Mouse (Mus musculus): Measurements from ENCODE around the gene Tlcd2. TPM values are rescaled to one million over a fixed set of nuclear protein-coding genes. Genes with fewer than 3 reads are reported as not detected.

Tlcd2 gene
- total RNA-seq (2017), result 1.0 to 8.1 TPM (median 1.3 TPM) in 3 replicates

DNA sequence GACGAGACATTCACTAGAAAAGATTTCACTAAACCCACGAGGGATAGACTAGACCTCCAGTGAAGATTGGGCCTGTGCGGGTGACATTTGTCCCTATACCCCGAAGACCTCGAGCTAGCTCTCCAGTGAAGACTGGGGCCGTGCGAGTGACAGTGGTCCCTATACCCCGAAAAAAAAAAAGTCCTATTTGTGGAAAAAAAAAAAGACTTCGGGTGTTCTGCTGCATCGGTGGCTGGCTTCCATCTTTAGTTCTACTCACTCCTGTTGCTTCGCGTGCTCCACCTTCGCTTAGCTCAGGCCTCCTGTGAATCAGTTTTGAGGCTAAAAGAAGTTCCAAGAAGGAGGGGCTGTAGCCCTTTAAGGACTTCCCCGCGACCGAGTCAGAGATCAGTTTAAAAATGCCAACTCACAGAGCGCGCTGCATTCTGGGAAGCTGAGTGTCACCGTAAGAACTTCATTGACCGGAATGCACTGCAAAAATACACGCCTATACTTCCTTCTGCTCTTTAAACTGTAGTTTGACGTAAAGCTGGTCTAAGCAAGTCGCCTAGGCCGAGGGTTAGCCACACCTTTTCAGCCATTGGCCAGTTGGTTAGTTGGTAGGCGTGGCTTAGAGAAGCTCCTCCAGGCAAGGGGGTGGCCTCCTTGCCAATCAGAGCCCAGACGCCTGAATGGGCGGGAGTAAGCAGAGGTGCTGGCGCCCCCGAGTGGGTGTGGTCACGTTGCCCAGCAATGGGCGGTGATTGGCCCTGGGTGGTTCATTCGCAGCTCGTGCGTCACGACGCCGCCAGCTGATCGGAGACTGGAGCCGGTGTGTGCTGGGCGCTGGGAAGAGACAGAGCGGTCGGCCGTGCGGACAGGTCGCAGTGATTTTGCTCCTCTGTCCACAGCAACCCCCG is at the start of gene Tlcd2:
Tlcd2 (plus strand) TSS at position 872 of the 899 bp plus-strand sequence.
- ATAC-seq (replicated peaks; ENCODE audit: insufficient number of reproducible peaks, low FRiP score, low TSS enrichment, poor library complexity, severe bottlenecking), result peak; percentile 73

DNA sequence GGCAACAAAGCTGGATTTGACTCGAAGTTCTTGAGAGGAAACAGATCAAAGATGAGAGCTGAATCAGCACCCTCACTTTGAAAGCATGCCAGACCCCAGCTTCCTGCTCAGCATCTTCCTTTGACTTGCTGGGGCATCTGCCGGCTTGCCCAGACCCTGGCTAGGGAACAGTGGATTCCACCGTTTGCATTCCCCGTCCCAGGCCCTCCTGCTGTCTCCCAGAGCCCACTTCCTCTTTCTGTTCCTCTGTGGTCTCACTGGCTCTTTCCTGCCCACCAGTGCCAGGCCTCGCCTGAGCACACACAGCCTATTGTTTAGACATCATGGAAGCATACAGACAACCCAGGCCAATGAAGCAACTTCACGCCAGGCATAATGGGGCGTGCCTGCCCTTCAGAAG is 46.4 kb upstream of the Tlcd2 start:
- ATAC-seq (replicated peaks; ENCODE audit: insufficient number of reproducible peaks, low FRiP score, low TSS enrichment, poor library complexity, severe bottlenecking), result peak; percentile 41; the same call in 1 of the 2 replicates

- ATAC-seq (replicated peaks; ENCODE audit: insufficient number of reproducible peaks, low FRiP score, low TSS enrichment, poor library complexity, severe bottlenecking), result no peak
These were observed 45.5 kb upstream of the Tlcd2 start for GRCm38 (mm10) chr11:75415994-75416393.

- ATAC-seq (replicated peaks; ENCODE audit: insufficient number of reproducible peaks, low FRiP score, low TSS enrichment, poor library complexity, severe bottlenecking), result no peak
These were observed 41.5 kb upstream of the Tlcd2 start for GRCm38 (mm10) chr11:75420037-75420436.

DNA sequence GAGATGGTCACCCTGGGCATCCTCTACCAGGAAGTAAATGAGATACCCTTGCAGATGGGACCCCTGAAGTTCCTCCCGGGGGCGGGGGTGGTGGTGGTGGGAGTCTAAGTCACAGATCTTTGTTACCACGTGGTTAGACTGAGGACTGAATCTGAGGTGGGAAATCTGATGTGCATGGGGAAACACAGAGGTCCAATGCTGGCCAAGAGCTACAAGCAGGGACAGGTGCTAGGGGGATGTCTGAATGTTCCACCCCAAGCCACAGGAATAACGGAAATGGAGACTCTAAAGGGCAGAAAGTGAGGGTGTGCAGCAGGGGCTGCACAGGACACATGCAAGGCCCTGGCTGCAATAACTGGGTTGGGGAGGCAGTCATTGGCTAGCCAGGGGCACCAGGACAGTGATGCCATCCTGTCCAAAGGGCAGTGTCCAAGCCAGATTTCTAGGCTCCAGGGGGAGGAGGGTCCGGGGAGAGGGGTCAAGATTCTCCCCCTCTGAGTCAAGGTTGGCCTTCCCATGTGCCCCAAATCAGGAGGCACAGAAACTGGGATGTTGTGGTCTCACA is 40.6 kb upstream of the Tlcd2 start:
- ATAC-seq (replicated peaks; ENCODE audit: insufficient number of reproducible peaks, low FRiP score, low TSS enrichment, poor library complexity, severe bottlenecking), result no peak

- ATAC-seq (replicated peaks; ENCODE audit: insufficient number of reproducible peaks, low FRiP score, low TSS enrichment, poor library complexity, severe bottlenecking), result no peak
These were observed 40.0 kb upstream of the Tlcd2 start for GRCm38 (mm10) chr11:75421375-75422012.

- no peak for ATAC-seq (replicated peaks; ENCODE audit: insufficient number of reproducible peaks, low FRiP score, low TSS enrichment, poor library complexity, severe bottlenecking)
These were observed 39.3 kb upstream of the Tlcd2 start, which contains the start of gene Serpinf1 for GRCm38 (mm10) chr11:75422013-75422792. Gene Serpinf1, minus strand, starts transcription at chr11:75422701.

DNA sequence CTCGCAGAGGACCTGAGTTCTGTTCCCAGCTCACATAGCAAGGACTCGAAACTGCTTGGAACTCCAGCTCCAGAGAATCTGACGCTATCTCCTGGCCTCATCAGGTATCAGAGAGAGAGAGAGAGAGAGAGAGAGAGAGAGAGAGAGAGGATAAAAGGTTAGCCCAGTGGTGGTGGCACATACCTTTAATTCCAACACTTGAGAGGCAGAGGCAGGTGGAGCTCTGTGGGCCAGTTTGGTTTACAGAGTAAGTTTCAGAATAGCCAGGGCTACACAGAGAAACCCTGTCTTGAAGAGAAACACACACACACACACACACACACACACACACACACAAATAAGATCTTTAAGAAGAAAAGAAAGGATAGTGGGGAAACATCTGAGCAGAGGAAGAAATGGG is 38.4 kb upstream of the Tlcd2 start:
- ATAC-seq (replicated peaks; ENCODE audit: insufficient number of reproducible peaks, low FRiP score, low TSS enrichment, poor library complexity, severe bottlenecking), result no peak

DNA sequence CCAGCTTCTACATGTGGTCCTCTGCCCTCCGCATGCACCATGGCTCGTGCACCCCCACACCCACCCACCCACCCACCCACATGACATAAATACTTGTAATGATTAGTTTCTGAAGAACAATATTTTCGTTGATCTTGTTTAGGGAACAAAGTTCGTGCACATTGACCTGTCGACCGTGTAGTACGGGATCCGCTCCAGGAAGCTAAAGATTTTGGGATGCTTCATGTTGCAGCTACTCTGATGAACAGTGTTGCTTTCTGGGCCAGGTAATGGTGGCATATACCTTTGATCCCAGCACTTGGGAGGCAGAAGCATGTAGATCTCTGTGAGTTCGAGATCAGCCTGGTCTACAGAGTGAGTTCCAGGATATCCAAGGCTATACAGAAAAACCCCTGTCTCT is 37.5 kb upstream of the Tlcd2 start:
- ATAC-seq (replicated peaks; ENCODE audit: insufficient number of reproducible peaks, low FRiP score, low TSS enrichment, poor library complexity, severe bottlenecking), result no peak

DNA sequence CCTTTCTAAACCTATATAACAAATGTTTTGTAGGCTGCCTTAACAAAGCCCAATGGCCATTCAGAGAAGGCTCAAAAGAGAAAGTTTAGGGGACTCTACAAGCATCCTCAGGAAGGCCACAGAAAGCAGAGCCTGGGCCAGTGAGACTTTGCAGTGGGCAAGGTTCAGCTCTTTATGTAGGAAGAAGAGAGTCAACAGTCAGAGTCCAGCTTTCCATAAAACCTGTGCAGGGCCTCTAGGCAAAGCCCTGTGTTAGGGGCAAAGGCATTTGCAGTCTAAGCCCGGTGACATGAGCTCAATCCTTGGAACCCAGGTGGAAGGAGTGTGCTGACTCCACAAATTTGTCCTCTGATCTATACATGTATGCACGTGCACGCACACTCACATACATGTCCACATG is 37.1 kb upstream of the Tlcd2 start:
- no peak for ATAC-seq (replicated peaks; ENCODE audit: insufficient number of reproducible peaks, low FRiP score, low TSS enrichment, poor library complexity, severe bottlenecking)

- ATAC-seq (replicated peaks; ENCODE audit: insufficient number of reproducible peaks, low FRiP score, low TSS enrichment, poor library complexity, severe bottlenecking), result peak; percentile 96
These were observed 32.4 kb upstream of the Tlcd2 start for GRCm38 (mm10) chr11:75429019-75429705.

DNA sequence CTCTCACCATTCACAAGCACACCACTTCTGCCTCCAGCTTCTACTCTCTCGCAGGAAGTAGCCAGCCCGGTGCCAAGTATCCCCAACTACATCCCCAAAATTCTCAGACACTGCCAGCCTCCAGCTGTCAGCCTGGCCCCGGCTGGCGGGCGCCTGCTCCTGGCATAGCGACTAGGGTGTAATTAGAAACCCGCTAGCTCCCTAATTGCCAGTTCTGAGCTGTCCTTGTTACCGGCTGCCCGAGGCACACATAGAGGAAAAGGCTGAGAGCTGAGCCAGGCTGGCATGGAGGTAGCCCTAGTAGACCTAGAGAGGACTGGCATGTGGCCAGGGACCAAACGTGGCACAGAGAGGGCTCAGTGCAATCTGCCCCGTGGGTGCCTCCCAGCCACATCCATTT is 30.2 kb upstream of the Tlcd2 start:
- no peak for ATAC-seq (replicated peaks; ENCODE audit: insufficient number of reproducible peaks, low FRiP score, low TSS enrichment, poor library complexity, severe bottlenecking)

DNA sequence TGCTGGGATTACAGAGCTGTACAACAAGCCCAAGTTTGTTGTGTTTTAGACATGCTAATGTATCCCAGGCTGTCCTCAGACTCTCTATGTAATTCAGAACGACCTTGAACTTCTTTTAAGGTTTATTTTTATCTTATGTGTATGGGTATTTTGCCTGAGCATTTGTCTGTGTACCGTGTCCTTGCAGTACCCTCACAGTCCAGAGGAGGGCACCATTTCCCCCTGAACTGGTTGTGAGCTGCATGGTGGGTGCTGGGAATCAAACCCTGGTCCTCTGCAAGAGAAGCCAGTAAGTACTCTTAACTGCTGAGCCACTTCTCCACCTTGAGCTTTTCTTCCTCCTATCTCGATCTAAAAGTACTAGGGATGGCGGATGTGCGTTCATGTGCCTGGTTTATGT is 27.4 kb upstream of the Tlcd2 start:
- ATAC-seq (replicated peaks; ENCODE audit: insufficient number of reproducible peaks, low FRiP score, low TSS enrichment, poor library complexity, severe bottlenecking), result no peak

- ATAC-seq (replicated peaks; ENCODE audit: insufficient number of reproducible peaks, low FRiP score, low TSS enrichment, poor library complexity, severe bottlenecking), result 0 out of 2 replicates have a peak, but pooled peaks have one; percentile 25
These were observed 23.3 kb upstream of the Tlcd2 start for GRCm38 (mm10) chr11:75438194-75438593.

- no peak for ATAC-seq (replicated peaks; ENCODE audit: insufficient number of reproducible peaks, low FRiP score, low TSS enrichment, poor library complexity, severe bottlenecking)
These were observed 22.7 kb upstream of the Tlcd2 start for GRCm38 (mm10) chr11:75438804-75439203.

DNA sequence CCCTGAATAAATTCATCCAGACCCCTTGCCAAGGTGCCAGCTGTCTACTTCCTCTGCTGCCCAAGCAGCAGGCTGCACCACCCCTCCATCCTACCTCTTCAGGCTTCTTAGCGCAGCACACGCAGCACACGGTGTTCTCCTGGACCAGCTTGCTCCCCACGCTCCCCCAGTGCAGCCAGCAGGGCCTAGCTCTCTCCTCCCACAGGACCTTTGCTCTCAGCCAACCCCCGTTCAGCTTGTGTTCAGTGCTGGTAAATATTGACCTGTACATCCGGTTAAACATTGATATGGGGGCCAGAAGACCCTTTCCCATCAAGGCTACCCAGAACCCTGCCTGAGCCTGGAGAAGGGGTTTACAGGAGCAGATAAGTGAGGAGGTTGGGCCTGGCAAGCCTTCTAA is 22.2 kb upstream of the Tlcd2 start, which contains the start of gene Serpinf2:
Serpinf2 (minus strand) TSS at position 229 of the 400 bp plus-strand sequence.
- ATAC-seq (replicated peaks; ENCODE audit: insufficient number of reproducible peaks, low FRiP score, low TSS enrichment, poor library complexity, severe bottlenecking), result no peak

DNA sequence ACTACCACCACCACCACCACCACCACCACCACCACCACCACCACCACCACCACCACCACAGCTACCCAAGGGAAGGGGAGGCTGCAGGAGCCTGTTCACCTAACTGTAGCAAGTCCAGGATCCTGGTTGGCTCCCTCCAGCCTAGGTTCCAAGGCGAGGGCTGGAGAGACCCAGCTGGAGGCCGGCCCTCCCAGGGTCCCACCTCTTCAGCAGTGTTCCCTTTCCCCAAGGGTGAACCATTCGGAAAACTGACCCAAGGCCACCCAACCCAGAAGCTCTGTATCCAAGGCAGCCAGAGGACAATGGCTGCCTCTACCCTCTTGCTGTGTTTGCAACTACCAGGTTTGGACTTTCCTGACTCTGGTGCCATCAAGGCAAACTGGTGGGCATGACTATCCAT is 21.6 kb upstream of the Tlcd2 start:
- no peak for ATAC-seq (replicated peaks; ENCODE audit: insufficient number of reproducible peaks, low FRiP score, low TSS enrichment, poor library complexity, severe bottlenecking)

DNA sequence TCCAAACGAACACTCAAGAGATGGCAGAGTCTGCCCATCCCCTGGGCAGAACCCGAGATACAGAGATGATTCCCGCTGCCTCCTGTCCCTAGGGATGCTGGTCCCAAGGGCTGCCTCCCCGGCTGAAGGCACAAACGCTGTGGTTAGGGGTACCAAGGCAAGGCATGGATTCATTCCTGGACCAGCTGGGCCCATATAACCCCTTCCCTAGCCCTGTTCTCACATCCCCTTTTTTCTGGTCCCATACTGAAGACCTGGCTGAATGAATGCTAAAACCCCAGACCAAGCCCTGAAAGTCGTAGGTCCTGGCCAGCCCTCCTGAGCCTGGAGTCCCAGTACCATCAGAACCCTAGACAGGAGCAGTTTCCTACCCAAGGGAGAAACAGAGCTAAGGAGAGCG is 20.5 kb upstream of the Tlcd2 start:
- ATAC-seq (replicated peaks; ENCODE audit: insufficient number of reproducible peaks, low FRiP score, low TSS enrichment, poor library complexity, severe bottlenecking), result no peak
